Mouse (Mus musculus) MEL (cell line): ENCODE data around the gene Akap13. TPM values are rescaled to one million over a fixed set of nuclear protein-coding genes. Genes with fewer than 3 reads are reported as not detected.

Source experiments
- DNase-seq: peaks from one replicate; pipeline ENCODE4 v3.0.0; 2011; ENCODE audit warnings: low read depth, low spot score
- H3K27ac ChIP-seq: 2 replicates; pipeline ENCODE4 v1.5.1; 2012; ENCODE audit warnings: low read depth, mild to moderate bottlenecking, control low read depth, low read length, moderate library complexity; ENCODE audit not compliant: control insufficient read depth
- H3K27me3 ChIP-seq, 2 experiments: fragments of 150-350 bp in 1 of 2; sonication (generic) in 1 of 2; 2 replicates each; pipeline ENCODE4 v1.6.1; 2012; ENCODE audit warnings: low read length in 2 of 2, mild to moderate bottlenecking in 2 of 2, improper control_type of control experiment in 1 of 2, moderate library complexity in 1 of 2; ENCODE audit not compliant: insufficient read depth in 2 of 2, control insufficient read depth in 1 of 2
- H3K36me3 ChIP-seq, 2 experiments: 2 replicates each; pipeline ENCODE4 v1.6.1; 2012 to 2014; ENCODE audit warnings: low read length in 2 of 2, improper control_type of control experiment in 1 of 2, inconsistent platforms in 1 of 2, mild to moderate bottlenecking in 1 of 2; ENCODE audit not compliant: insufficient read depth in 2 of 2, control insufficient read depth in 1 of 2
- H3K4me1 ChIP-seq, 2 experiments: fragments of 150-350 bp in 1 of 2; sonication (generic) in 1 of 2; 2 replicates each; pipeline ENCODE4 v1.6.1; 2012; ENCODE audit warnings: low read length in 2 of 2, improper control_type of control experiment in 1 of 2, mild to moderate bottlenecking in 1 of 2; ENCODE audit not compliant: insufficient read depth in 2 of 2, control insufficient read depth in 1 of 2
- H3K4me3 ChIP-seq, 2 experiments: fragments of 150-350 bp in 1 of 2; sonication (generic) in 1 of 2; 2 replicates each; pipeline ENCODE4 v1.5.1; 2012; ENCODE audit warnings: low read depth in 2 of 2, low read length in 2 of 2, mild to moderate bottlenecking in 2 of 2, moderate library complexity in 2 of 2, control low read depth in 1 of 2, improper control_type of control experiment in 1 of 2; ENCODE audit not compliant: control insufficient read depth in 1 of 2, insufficient read depth in 1 of 2
- H3K79me2 ChIP-seq: 2 replicates; pipeline ENCODE4 v1.6.1; 2012; ENCODE audit warnings: mild to moderate bottlenecking, low read length, moderate library complexity; ENCODE audit not compliant: control insufficient read depth, poor library complexity, insufficient read depth
- H3K9ac ChIP-seq: 2 replicates; pipeline ENCODE4 v1.6.1; 2012; ENCODE audit warnings: low read depth, mild to moderate bottlenecking, control low read depth, low read length, moderate library complexity; ENCODE audit not compliant: control insufficient read depth, poor library complexity, severe bottlenecking
- H3K9me3 ChIP-seq: fragments of 150-350 bp; sonication (generic); replicated peaks from 2 replicates; pipeline ENCODE4 v1.6.1; 2012; ENCODE audit warnings: mild to moderate bottlenecking, low read length, improper control_type of control experiment, moderate library complexity; ENCODE audit not compliant: insufficient read depth
- CHD1 ChIP-seq: IDR thresholded peaks from 2 replicates; pipeline ENCODE4 v1.6.1; 2012; ENCODE audit warnings: low read depth, mild to moderate bottlenecking, inconsistent platforms, low read length, improper control_type of control experiment
- E2F4 ChIP-seq: IDR thresholded peaks from 2 replicates; pipeline ENCODE4 v1.6.1; 2011; ENCODE audit warnings: low read depth, low read length, improper control_type of control experiment, borderline replicate concordance
- EP300 ChIP-seq, 2 experiments: IDR thresholded peaks; 2 replicates each; pipeline ENCODE4 v1.6.1; 2011; ENCODE audit warnings: improper control_type of control experiment in 2 of 2, low read length in 2 of 2, low read depth in 1 of 2, mild to moderate bottlenecking in 1 of 2
- ETS1 ChIP-seq: IDR thresholded peaks from 2 replicates; pipeline ENCODE4 v1.6.1; 2012; ENCODE audit warnings: low read depth, mild to moderate bottlenecking, inconsistent platforms, low read length, improper control_type of control experiment, moderate library complexity
- GATA1 ChIP-seq: IDR thresholded peaks from 2 replicates; pipeline ENCODE4 v1.6.1; 2011; ENCODE audit warnings: low read depth, low read length, improper control_type of control experiment
- JUND ChIP-seq: IDR thresholded peaks from 2 replicates; pipeline ENCODE4 v1.6.1; 2011; ENCODE audit warnings: low read depth, mild to moderate bottlenecking, improper control_type of control experiment, low read length
- MAFK ChIP-seq: IDR thresholded peaks from 2 replicates; pipeline ENCODE4 v1.6.1; 2011; ENCODE audit warnings: low read depth, mild to moderate bottlenecking, low read length, improper control_type of control experiment, borderline replicate concordance
- MAZ ChIP-seq: IDR thresholded peaks from 2 replicates; pipeline ENCODE4 v1.6.1; 2012; ENCODE audit warnings: low read depth, mild to moderate bottlenecking, inconsistent platforms, low read length, improper control_type of control experiment
- MYC ChIP-seq: IDR thresholded peaks from 2 replicates; pipeline ENCODE4 v1.6.1; 2011; ENCODE audit warnings: low read depth, mild to moderate bottlenecking, low read length, improper control_type of control experiment, moderate library complexity
- RCOR1 ChIP-seq: IDR thresholded peaks from 2 replicates; pipeline ENCODE4 v1.6.1; 2012; ENCODE audit warnings: low read depth, mild to moderate bottlenecking, inconsistent platforms, low read length, improper control_type of control experiment
- SMC3 ChIP-seq: IDR thresholded peaks from 2 replicates; pipeline ENCODE4 v1.6.1; 2011; ENCODE audit warnings: low read depth, low read length, improper control_type of control experiment
- TAL1 ChIP-seq: IDR thresholded peaks from 2 replicates; pipeline ENCODE4 v1.6.1; 2012; ENCODE audit warnings: mild to moderate bottlenecking, inconsistent platforms, low read length, moderate library complexity, mixed read lengths
- TCF12 ChIP-seq: IDR thresholded peaks from 2 replicates; pipeline ENCODE4 v1.6.1; 2014; ENCODE audit warnings: low read depth, mild to moderate bottlenecking, inconsistent platforms, low read length, improper control_type of control experiment, moderate library complexity
- ZNF384 ChIP-seq: IDR thresholded peaks from 2 replicates; pipeline ENCODE4 v1.6.1; 2012; ENCODE audit warnings: low read depth, mild to moderate bottlenecking, inconsistent platforms, low read length, improper control_type of control experiment
- polyA plus RNA-seq, 2 experiments: library from polyadenylated mRNA; stranded (reverse) in 1 of 2; unstranded in 1 of 2; fragments of >175 nt in 1 of 2; fragments of >200 nt in 1 of 2; gene quantifications; 2 replicates each; pipeline versions ENCODE4 v1.2.1 to v1.2.4; 2012; ENCODE audit warnings: low replicate concordance in 2 of 2, low read depth in 1 of 2; ENCODE audit not compliant: insufficient read length in 2 of 2, insufficient read depth in 1 of 2, missing spikeins in 1 of 2
- total RNA-seq: library from RNA; depleted of rRNA; stranded (reverse); fragments of 300-350 nt; gene quantifications from 2 replicates; pipeline ENCODE4 v1.2.3, GENCODE M21; 2012

Gene Akap13
- total and polyA plus RNA-seq, 3 experiments = 4.1 to 4.5 TPM; not detected in 1

- Histone ChIP-seq H3K4me3 (no peak overlapping the region), H3K36me3 (peaks cover 0 to 21% of the 10 kb centered on the region in 2 experiments; a peak in 2 of 4 replicates), H3K9ac (no peak overlapping the region), H3K79me2 (no peaks in the 10 kb centered on the region; the same call in 1 of the 2 replicates), H3K4me1 (peaks cover 9 to 11% of the 10 kb centered on the region in 2 experiments), H3K27me3 (no peaks in the 10 kb centered on the region), H3K27ac (no peak overlapping the region), H3K9me3 (no peaks in the 10 kb centered on the region)
- no peak for TF ChIP-seq CHD1
- TF ChIP-seq ZNF384 = peak; percentile 91
- TF ChIP-seq JUND = no peak
- peak; percentile 83 for TF ChIP-seq TCF12
- TF ChIP-seq E2F4 = no peak
- TF ChIP-seq RCOR1 = peak; percentile 81
- TF ChIP-seq GATA1 = peak; percentile 89
- no peak for TF ChIP-seq TAL1
- peak; percentile 58 for TF ChIP-seq ETS1
- TF ChIP-seq SMC3 = no peak
- 0 out of 2 replicates have a peak, but pooled peaks have one; percentile 57 for TF ChIP-seq MAZ
- no peak for TF ChIP-seq MAFK
- peak; percentile 82 to 87 for TF ChIP-seq EP300 (IDR thresholded peaks at IDR 0.05; ENCODE audit: low read depth in 1 of 2, low read length in 2 of 2)
- peak; percentile 27 for DNase-seq
These were observed 49.2 kb downstream of the Akap13 start for GRCm38 (mm10) chr7:75504524-75504923.

- H3K9me3 ChIP-seq = no peaks in the 10 kb centered on the region
- peaks cover 7 to 9% of the 10 kb centered on the region in 2 experiments for H3K4me1 ChIP-seq
- no peak overlapping the region for H3K9ac ChIP-seq
- TF ChIP-seq MYC = no peak
- no peaks in the 10 kb centered on the region for H3K27me3 ChIP-seq
- no peak overlapping the region for H3K4me3 ChIP-seq
- H3K79me2 ChIP-seq = no peaks in the 10 kb centered on the region
- DNase-seq = no peak
- peaks cover 0 to 18% of the 10 kb centered on the region in 2 experiments; a peak in 2 of 4 replicates for H3K36me3 ChIP-seq
- no peak overlapping the region for H3K27ac ChIP-seq
These were observed 51.3 kb downstream of the Akap13 start for GRCm38 (mm10) chr7:75506628-75507027.
